Comparison of ENCODE assay signal across 8 mouse cellular contexts in genomic region chr10:60405460-60406177, GRCm38 (mm10). TPM values are rescaled to one million over a fixed set of nuclear protein-coding genes. Genes with fewer than 3 reads are reported as not detected.
DNase-seq lines count a peak whose midpoint lies in the region; ATAC-seq lines count a peak whose summit lies in the region.

No protein-coding gene starts in this region.

- no peak for ATAC-seq in cerebellum, adult (ENCODE audit: insufficient number of reproducible peaks, low FRiP score, low TSS enrichment)

- peak; percentile 6 to 16 for DNase-seq in cerebellum, adult 18-20 months
- DNase-seq in ovary, postnatal 36 days (ENCODE audit: low spot score): peak; percentile 16
- no peak for DNase-seq in ovary, postnatal 14 days (ENCODE audit: low spot score)
- DNase-seq in layer of hippocampus, postnatal 14 days (ENCODE audit: low spot score in 2 of 2): peak; percentile 46 to 78
- peak; percentile 13 for DNase-seq in telencephalon, adult 2 months (ENCODE audit: low read depth, low spot score)
- no peak for DNase-seq in retina, postnatal 1 day
- DNase-seq in B cell, adult 2 months: no peak

RNA-seq across cellular contexts. Expression of gene Gm17455, which starts 6.1 kb away (rescaled TPM):
- 1 to 10 TPM; 2.2 to 3.1 TPM for total RNA-seq in layer of hippocampus, postnatal 14 days (2021)

RNA-seq across cellular contexts. Expression of gene Vsir, which starts 59.0 kb away (rescaled TPM):
- 10 to 100 TPM; 23.8 to 24.6 TPM for total RNA-seq in layer of hippocampus, postnatal 14 days (2021)

Comparison
In these comparisons a context has a peak if more than half of its experiments do, and no peak if none do; other contexts are left out.
1. DNase-seq: peak in cerebellum, adult 18-20 months (2 of 2), ovary, postnatal 36 days (single experiment), layer of hippocampus, postnatal 14 days (2 of 2) and telencephalon, adult 2 months (single experiment); none in ovary, postnatal 14 days (single experiment), retina, postnatal 1 day (single experiment) and B cell, adult 2 months (0 of 2).